Mouse (Mus musculus) mature B cell (primary cell): ENCODE measurements at regions not wholly inside any gene's neighbourhood (a gene's known extent, or its start where the extent isn't known, plus 50 kb on each side); places are given as distances from the start of the nearest gene placed in this dataset.
"Not testable (repeated sequence)": the region's sequence is repeated elsewhere in the genome, so short reads cannot be mapped to it uniquely, and the experiment has no call there.

Source experiments
- in situ Hi-C: fragments of 300-500 bp; cut with MboI; formaldehyde crosslinking; loops from 2 replicates; pipeline ENCODE4 v1.14.3; 2019

DNA sequence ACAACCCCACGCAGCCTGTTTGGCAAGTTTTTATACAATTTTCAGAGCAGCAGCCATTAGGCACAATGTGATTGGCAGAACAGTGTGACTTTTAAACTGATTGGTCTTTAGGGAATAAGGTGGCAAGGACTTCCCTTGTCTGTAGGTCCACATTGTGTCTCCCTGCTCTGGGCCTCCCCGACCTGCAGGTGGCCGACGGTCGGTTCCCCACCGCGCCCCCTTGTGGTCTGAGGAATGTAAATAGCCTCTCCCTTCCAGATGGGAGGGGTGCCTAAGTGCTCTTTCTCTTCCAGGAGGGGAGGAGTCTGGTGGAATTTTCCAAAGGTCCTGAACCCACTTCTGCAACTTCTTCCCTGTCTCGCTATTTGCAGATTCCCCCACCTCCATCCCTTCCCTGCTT, 52.5 kb upstream of the Prr5 start:
- in situ Hi-C loops, result not testable (repeated sequence)

DNA sequence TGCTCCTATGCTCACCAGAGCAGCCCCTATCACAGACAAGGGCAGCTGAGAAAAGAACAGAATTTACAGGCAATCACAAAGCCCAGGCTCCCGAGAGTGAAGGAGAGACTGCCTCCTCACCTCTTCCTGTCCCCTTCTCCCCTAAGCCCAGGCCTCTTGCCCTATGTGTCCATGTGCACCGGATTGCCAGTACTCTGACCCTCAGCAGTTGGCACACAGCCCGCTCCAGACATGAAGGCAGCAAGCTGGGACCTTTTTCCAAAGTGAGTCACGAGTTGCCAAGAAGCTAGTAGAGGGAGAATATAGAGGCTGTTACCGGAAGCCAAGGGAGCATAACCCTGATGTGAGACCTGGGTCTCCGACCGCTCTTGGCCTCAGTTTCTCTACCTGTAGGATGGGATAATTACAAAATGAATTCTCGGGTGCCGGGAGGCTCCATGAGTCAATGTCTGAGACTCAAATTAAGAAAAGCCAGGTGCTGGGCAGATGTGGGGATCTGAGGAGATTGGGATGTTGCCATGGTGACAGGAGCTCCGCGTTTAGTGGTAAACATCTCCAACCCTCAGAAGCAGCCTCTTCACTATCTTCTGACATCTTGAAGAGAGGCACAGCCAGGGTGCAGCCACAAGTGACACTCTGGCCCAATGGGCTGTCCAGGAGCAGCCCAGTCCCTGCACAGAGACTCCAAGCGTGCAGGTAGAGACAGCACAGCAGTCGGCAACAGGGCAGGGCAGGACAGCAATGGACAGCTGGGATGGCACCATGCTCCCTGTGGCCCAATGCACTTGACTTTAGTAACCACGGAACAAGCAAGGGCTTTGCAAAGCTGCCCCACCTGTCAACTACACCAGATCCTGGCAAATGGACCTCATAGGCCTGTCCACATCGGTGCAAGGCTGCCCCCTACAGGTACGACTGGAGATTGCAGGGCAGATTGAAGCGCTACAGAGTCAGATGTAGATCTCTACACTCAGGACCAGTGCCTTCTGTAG, 55.6 kb upstream of the Prr5 start:
- in situ Hi-C loops, result loop anchor here (5.0 kb wide), 2 partner anchors 77 to 332 kb away; no protein-coding TSS in a partner anchor

DNA sequence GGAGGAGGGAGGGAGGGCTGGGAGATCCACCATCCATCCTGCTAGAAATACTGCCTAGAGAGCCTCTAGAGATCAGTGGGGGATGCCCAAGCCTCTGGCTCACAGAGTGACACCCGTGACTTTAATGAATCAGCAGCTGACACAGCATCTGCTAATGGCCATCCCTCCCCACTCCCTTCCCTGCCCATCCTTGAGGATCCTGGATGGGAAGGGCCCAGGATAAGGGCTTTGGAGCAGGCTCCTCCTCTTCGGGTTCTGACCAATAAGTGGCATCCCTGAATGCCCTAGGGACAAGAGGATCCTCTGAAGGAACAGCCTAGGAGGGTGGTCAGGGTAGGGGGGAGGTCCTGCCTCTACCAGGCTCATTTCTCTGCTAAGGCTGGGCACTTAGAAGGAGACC, 55.3 kb upstream of the Rtl6 start:
- in situ Hi-C loops, result loop anchor here (5.0 kb wide), 2 partner anchors 76 to 331 kb away; no protein-coding TSS in a partner anchor

DNA sequence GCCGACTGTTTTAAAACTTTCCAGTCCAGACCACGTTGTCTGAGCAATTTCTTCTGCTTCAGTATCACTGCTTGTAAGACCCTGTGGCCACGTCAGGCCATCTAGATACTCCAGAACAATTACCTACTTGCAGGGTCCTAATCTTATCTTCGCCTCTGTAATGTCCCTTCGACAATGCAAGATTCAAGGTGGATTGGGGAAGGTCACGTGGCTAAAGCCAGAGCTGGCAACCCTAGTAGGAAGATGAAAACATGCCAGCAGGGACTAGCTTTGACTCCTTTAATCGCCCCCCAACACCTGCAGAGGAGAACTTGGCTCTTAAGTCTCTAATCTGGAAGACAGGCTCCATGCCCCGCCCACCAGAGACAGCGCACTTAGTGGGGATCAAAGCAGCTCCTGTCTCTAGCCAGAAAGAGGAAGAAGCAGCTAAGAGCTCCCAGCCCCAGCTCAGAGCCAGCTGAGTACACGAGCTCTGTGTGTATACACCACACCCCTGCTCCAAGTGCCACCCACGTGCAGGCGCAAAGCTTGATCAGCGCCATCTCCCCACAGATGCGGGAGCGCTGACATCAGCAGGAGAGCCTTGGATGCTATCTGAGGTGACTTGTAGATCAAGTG, 52.3 kb upstream of the Rtl6 start:
- in situ Hi-C loops, result loop anchor here (5.0 kb wide), 2 partner anchors 73 to 328 kb away; no protein-coding TSS in a partner anchor

DNA sequence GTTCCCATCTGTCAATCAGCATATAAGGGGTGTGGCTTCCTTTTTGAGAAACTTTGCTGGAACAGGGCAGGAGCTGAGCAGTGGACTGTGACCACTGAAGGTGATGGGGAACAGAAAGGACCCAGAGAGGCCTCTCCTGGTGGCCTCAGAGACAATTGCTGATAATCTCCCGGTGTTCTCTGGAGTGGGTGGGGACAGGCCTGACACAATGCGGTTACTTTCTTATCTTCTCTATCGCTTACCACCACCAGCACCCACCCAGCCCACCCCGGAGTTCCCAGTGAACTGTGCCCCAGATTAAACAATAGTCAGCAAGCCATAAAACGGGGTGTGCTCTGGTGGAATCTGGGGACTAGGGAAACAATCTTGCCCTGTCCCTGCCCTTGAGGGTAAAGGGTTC, 51.4 kb upstream of the Rtl6 start:
- in situ Hi-C loops, result no loop called here
